Mouse (Mus musculus): ENCODE data around the gene Cfap126. TPM values are rescaled to one million over a fixed set of nuclear protein-coding genes. Genes with fewer than 3 reads are reported as not detected.
A peak's percentile ranks its signal among the peaks of the same experiment; 100 is the strongest.
"Not testable (repeated sequence)": the region's sequence is repeated elsewhere in the genome, so short reads cannot be mapped to it uniquely, and the experiment has no call there.

Cfap126 gene
- polyA plus RNA-seq, 1 experiment from 2014 or later = 6.6 TPM

DNA sequence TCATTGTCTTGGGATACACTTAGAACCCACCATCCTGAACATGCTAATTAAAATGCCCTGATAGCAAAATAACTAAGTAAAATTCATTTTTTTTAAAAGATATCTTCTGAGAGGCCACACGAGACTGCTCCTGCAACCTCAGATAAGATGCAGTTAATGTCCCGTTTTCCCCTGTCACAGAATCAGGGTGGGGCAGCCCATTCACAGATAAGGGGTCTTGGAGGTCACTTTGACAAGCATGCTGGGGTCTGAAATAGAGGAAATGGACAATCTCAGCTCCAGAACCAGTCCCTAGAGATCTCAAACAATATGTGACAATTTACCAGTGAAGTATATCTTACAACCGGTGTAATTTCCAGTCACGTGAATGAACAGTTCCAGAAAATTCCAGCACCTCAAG, 2.6 kb downstream of the Cfap126 start:
- Histone ChIP-seq H3K4me2 (no peak overlapping the region), H3K27ac (no peak overlapping the region), H3K36me3 (ENCODE audit: poor library complexity, severe bottlenecking) (no peaks in the 10 kb centered on the region), H3K9me3 (replicated peaks) (no peaks in the 10 kb centered on the region), H3K9ac (no peak overlapping the region), H3K27me3 (no peaks in the 10 kb centered on the region), H3K4me1 (peaks cover 19% of the 10 kb centered on the region), H3K4me3 (no peak overlapping the region)
- 82% methylated on average over 4 of the region's 4 CpGs for WGBS
- ATAC-seq = no peak

DNA sequence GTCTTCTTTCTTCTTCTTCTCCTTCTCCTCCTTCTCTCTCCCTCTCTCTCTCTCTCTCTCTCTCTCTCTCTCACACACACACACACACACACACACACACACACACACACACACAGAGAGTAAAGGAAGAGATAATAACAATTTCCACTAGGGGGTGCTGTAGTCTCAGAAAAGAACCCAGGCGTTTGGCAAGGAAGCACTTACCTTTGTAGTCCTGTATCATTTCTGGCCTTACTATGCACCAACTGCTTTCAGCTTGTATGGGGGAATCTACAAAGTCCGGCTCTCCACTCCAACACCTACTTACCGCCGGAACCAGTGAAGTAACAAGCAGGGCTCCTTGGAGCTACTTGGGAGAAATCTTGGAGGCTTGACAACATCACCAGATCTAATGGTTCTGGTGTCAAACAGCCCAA, 4.6 kb downstream of the Cfap126 start:
- Histone ChIP-seq H3K4me3 (no peak overlapping the region), H3K27me3 (no peaks in the 10 kb centered on the region), H3K4me2 (no peak overlapping the region), H3K4me1 (peaks cover 11% of the 10 kb centered on the region), H3K27ac (no peak overlapping the region), H3K9ac (no peak overlapping the region), H3K36me3 (ENCODE audit: poor library complexity, severe bottlenecking) (no peaks in the 10 kb centered on the region), H3K9me3 (replicated peaks) (no peaks in the 10 kb centered on the region)
- ATAC-seq = peak; percentile 44; the same call in 1 of the 2 replicates
- WGBS = 13% methylated on average over 4 of the region's 4 CpGs

- Histone ChIP-seq H3K9ac (no peak overlapping the region), H3K4me1 (peaks cover 3% of the 10 kb centered on the region), H3K4me3 (no peak overlapping the region), H3K4me2 (no peak overlapping the region), H3K27ac (no peak overlapping the region), H3K27me3 (no peaks in the 10 kb centered on the region), H3K36me3 (ENCODE audit: poor library complexity, severe bottlenecking) (no peaks in the 10 kb centered on the region), H3K9me3 (replicated peaks) (no peaks in the 10 kb centered on the region)
- ATAC-seq = no peak
- 94% methylated on average over 5 of the region's 5 CpGs for WGBS
Observed at GRCm38 (mm10) chr1:171118996-171119395, 5.3 kb downstream of the Cfap126 start.

- Histone ChIP-seq H3K4me1 (no peaks in the 10 kb centered on the region), H3K27me3 (no peaks in the 10 kb centered on the region), H3K9ac (no peak overlapping the region), H3K36me3 (ENCODE audit: poor library complexity, severe bottlenecking) (no peaks in the 10 kb centered on the region), H3K27ac (no peak overlapping the region), H3K9me3 (replicated peaks) (no peaks in the 10 kb centered on the region), H3K4me3 (no peak overlapping the region), H3K4me2 (no peak overlapping the region)
- no peak for ATAC-seq
- 85% methylated on average over 14 of the region's 14 CpGs for WGBS
Observed at GRCm38 (mm10) chr1:171119405-171119804, 5.7 kb downstream of the Cfap126 start.

- no peak overlapping the region for H3K4me3 ChIP-seq
- H3K4me1 ChIP-seq = no peaks in the 10 kb centered on the region
- H3K27ac ChIP-seq = no peak overlapping the region
- H3K9ac ChIP-seq = no peak overlapping the region
- no peaks in the 10 kb centered on the region for H3K36me3 ChIP-seq (ENCODE audit: poor library complexity, severe bottlenecking)
- H3K9me3 ChIP-seq (replicated peaks) = no peaks in the 10 kb centered on the region
- H3K4me2 ChIP-seq = no peak overlapping the region
- H3K27me3 ChIP-seq = no peaks in the 10 kb centered on the region
- no peak for ATAC-seq
- WGBS = 74% methylated on average over 3 of the region's 3 CpGs
Observed at GRCm38 (mm10) chr1:171120893-171121292, 7.2 kb downstream of the Cfap126 start.

- H3K27ac ChIP-seq = no peak overlapping the region
- 48% methylated on average over 5 of the region's 5 CpGs for WGBS
Observed at GRCm38 (mm10) chr1:171121839-171122238, 8.1 kb downstream of the Cfap126 start.

GRCm38 (mm10) chr1:171122932-171123331, 9.2 kb downstream of the Cfap126 start:
- Histone ChIP-seq H3K4me3 (no peak overlapping the region), H3K27me3 (no peaks in the 10 kb centered on the region), H3K4me2 (no peak overlapping the region), H3K9me3 (replicated peaks) (no peaks in the 10 kb centered on the region), H3K27ac (no peak overlapping the region), H3K36me3 (ENCODE audit: poor library complexity, severe bottlenecking) (peaks cover 11% of the 10 kb centered on the region), H3K4me1 (no peaks in the 10 kb centered on the region), H3K9ac (no peak overlapping the region)
- ATAC-seq = no peak
- whole genome bisulfite sequencing = 39% methylated on average over 7 of the region's 7 CpGs

More at GRCm38 (mm10) chr1:171121839-171122238, 8.1 kb downstream of the Cfap126 start:
- Histone ChIP-seq H3K27me3 (no peaks in the 10 kb centered on the region), H3K4me2 (no peak overlapping the region), H3K4me3 (no peak overlapping the region), H3K9ac (no peak overlapping the region), H3K36me3 (ENCODE audit: poor library complexity, severe bottlenecking) (peaks cover 3% of the 10 kb centered on the region; the same call in 1 of the 2 replicates), H3K4me1 (no peaks in the 10 kb centered on the region), H3K9me3 (replicated peaks) (no peaks in the 10 kb centered on the region)
- no peak for ATAC-seq

DNA sequence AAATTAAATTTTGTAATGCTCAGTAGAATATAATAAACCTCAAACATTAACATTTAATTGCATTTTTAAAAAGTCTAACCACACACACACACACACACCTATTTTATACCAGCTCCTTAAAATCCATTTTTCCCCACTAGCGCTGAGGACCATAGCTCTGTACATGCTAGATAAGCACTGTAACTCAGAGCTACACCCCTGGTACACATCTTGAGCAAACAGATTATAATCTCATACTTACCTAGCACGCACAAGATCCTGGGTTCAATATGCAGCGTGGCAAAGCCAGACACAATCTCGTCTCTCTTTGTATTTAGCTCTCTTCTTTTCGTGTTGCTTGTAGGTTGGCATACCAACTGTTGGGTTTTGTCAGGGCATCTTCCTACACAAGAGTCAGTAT, 10.7 kb downstream of the Cfap126 start:
- 93% methylated on average over 5 of the region's 5 CpGs for WGBS
- H3K4me1 ChIP-seq = no peaks in the 10 kb centered on the region

GRCm38 (mm10) chr1:171129251-171129650, 15.5 kb downstream of the Cfap126 start:
- H3K27ac ChIP-seq = no peak overlapping the region
- no peaks in the 10 kb centered on the region for H3K4me1 ChIP-seq
- 71% methylated on average over 7 of the region's 7 CpGs for WGBS

More for the DNA sequence above, 10.7 kb downstream of the Cfap126 start:
- no peak overlapping the region for H3K9ac ChIP-seq
- H3K4me3 ChIP-seq = no peak overlapping the region
- no peak for ATAC-seq
- no peaks in the 10 kb centered on the region for H3K9me3 ChIP-seq (replicated peaks)
- no peaks in the 10 kb centered on the region for H3K27me3 ChIP-seq
- H3K4me2 ChIP-seq = no peak overlapping the region
- peaks cover 26% of the 10 kb centered on the region for H3K36me3 ChIP-seq (ENCODE audit: poor library complexity, severe bottlenecking)
- H3K27ac ChIP-seq = no peak overlapping the region

DNA sequence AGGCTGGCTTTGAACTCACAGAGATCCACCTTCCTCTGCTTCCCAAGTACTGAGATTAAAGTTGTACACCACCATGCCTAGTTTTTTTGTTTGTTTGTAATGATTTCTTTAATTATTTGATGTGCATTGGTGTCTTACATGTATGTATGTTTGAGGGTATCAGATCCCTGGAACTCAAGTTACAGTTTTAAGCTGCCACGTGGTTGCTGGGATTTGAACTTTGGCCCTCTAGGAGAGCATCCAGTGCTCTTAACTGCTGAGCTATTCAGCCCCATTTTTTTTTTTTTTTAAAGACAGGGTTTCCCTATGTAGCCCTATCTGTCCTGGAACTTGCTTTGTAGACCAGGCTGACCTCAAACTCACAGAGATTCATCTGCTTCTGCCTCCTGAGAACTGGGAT, 17.3 kb downstream of the Cfap126 start:
- H3K36me3 ChIP-seq (ENCODE audit: poor library complexity, severe bottlenecking) = peaks cover 81% of the 10 kb centered on the region
- WGBS = 91% methylated on average over 1 of the region's 1 CpGs
- no peak for ATAC-seq

More at GRCm38 (mm10) chr1:171129251-171129650, 15.5 kb downstream of the Cfap126 start:
- Histone ChIP-seq H3K4me2 (no peak overlapping the region), H3K36me3 (ENCODE audit: poor library complexity, severe bottlenecking) (peaks cover 64% of the 10 kb centered on the region), H3K9ac (no peak overlapping the region), H3K9me3 (replicated peaks) (no peaks in the 10 kb centered on the region), H3K27me3 (no peaks in the 10 kb centered on the region), H3K4me3 (no peak overlapping the region)
- ATAC-seq = no peak

GRCm38 (mm10) chr1:171135600-171135999, 21.9 kb downstream of the Cfap126 start:
- 98% methylated on average over 2 of the region's 2 CpGs for WGBS
- no peaks in the 10 kb centered on the region for H3K9me3 ChIP-seq (replicated peaks)
- no peak overlapping the region for H3K4me3 ChIP-seq
- no peak overlapping the region for H3K27ac ChIP-seq
- no peak for ATAC-seq
- no peaks in the 10 kb centered on the region for H3K27me3 ChIP-seq
- no peak overlapping the region for H3K9ac ChIP-seq
- H3K4me1 ChIP-seq = no peaks in the 10 kb centered on the region
- no peak overlapping the region for H3K4me2 ChIP-seq
- H3K36me3 ChIP-seq (ENCODE audit: poor library complexity, severe bottlenecking) = peaks cover 84% of the 10 kb centered on the region

More for the DNA sequence above, 17.3 kb downstream of the Cfap126 start:
- Histone ChIP-seq H3K4me3 (no peak overlapping the region), H3K9ac (no peak overlapping the region), H3K4me2 (no peak overlapping the region), H3K9me3 (replicated peaks) (no peaks in the 10 kb centered on the region), H3K27me3 (no peaks in the 10 kb centered on the region), H3K27ac (no peak overlapping the region), H3K4me1 (no peaks in the 10 kb centered on the region)

GRCm38 (mm10) chr1:171137486-171138155, 23.9 kb downstream of the Cfap126 start:
- H3K4me3 ChIP-seq; ATAC-seq; H3K27me3 ChIP-seq; H3K4me1 ChIP-seq; H3K4me2 ChIP-seq; H3K9ac ChIP-seq; H3K27ac ChIP-seq; H3K9me3 ChIP-seq (replicated peaks): not testable (repeated sequence)
- WGBS = 87% methylated on average over 8 of the region's 8 CpGs
- H3K36me3 ChIP-seq (ENCODE audit: poor library complexity, severe bottlenecking) = peaks cover 93% of the 10 kb centered on the region

- not testable (repeated sequence) for H3K4me2 ChIP-seq; H3K27ac ChIP-seq; H3K27me3 ChIP-seq; H3K9me3 ChIP-seq (replicated peaks); H3K9ac ChIP-seq; ATAC-seq; H3K4me3 ChIP-seq; H3K4me1 ChIP-seq
- 87% methylated on average over 9 of the region's 11 CpGs for WGBS
- H3K36me3 ChIP-seq (ENCODE audit: poor library complexity, severe bottlenecking) = peaks cover 70% of the 10 kb centered on the region
Observed at GRCm38 (mm10) chr1:171142981-171143380, 29.3 kb downstream of the Cfap126 start.

Measured in forebrain, embryonic 13.5 days (tissue).